Mouse (Mus musculus) hindlimb bud, embryonic 11.5 days (tissue): Measurements from ENCODE around the gene Cgnl1.
"Not testable (repeated sequence)": the region's sequence is repeated elsewhere in the genome, so short reads cannot be mapped to it uniquely, and the experiment has no call there.

Experiments used
- DNase-seq: peaks from one replicate; pipeline ENCODE4 v3.0.0-alpha.2; 2012; ENCODE audit warnings: low read depth, low spot score; ENCODE audit errors: extremely low spot score

Gene Cgnl1

DNA sequence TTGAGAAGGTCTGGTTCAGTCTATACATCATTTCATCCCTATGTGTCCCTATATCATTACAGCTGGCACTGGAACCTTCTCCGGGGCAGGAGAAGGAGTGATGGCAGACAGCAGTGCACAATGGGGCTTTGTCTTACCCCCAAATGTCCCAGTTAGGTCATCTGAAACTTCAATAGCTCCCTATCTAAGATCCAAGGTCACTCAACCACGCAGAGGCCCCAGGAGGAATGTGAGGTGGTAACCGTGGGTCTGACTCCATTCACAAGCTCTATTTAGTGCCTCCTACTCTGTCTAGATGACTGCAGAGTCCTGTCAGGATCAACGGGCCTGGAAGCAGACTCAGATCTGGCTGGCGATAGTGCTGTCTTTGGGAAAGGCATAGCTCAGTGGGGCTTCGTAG lies 142.5 kb downstream of the Cgnl1 start:
- no peak for DNase-seq

DNA sequence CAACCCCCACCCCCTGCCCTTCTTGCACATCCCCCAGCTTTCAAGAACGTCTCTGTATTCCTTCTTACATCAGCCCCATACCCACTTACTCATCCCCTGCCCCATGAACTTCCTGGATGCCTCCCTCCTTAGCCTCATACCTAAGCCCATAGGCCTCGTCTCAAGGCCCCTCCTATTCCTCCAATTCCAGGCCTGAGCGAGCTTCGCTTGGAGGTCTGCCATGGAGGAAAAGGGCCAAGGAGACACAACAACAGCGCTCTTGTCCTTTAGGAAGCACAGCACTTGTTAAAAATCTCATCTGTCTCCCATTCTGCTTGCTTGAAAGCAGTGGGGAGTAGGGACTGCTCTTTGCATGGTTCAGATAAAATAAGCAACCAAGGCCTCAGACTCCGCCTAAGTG lies 143.1 kb downstream of the Cgnl1 start:
- DNase-seq: no peak

GRCm38 (mm10) chr9:71625961-71626360 lies 145.4 kb downstream of the Cgnl1 start:
- no peak for DNase-seq

DNA sequence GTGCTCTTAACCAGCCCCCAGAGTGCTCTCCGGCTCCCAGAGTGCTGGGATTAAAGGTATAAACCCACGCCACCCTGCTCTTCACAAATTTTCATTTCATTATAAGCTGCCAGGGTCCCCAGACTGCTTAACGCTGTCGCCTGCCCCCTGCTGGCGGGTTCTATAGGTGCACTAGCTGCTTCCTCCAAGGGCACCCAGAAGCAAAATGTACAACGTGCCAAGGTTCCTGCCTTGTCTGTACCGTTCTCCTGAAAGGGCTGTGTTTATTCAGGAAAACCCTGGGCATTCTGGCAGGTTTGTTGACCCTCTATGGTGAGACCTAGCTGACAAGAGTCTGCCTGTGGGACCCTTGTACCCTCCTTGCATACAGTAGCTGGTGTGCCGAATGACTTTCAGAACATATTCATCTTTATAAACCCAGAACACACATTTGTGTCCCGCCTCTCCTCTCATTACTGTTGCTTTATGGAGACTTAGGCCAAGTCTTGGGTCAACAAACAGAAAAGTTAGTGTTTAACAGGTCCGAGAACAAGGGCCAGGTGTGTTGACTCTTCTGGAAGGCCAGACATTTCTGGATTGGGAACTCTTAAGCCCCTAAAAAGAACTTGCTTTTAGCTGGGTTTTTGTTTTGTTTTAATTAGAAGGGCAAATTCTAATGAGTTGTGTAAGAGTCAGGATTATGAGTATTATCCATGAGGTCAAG lies 146.5 kb downstream of the Cgnl1 start:
- DNase-seq: no peak

- DNase-seq: peak; percentile 46
Observed at GRCm38 (mm10) chr9:71623871-71624569, 147.4 kb downstream of the Cgnl1 start.

GRCm38 (mm10) chr9:71622593-71622992 lies 148.8 kb downstream of the Cgnl1 start:
- DNase-seq: no peak

- no peak for DNase-seq
Observed at GRCm38 (mm10) chr9:71621968-71622367, 149.4 kb downstream of the Cgnl1 start.

DNA sequence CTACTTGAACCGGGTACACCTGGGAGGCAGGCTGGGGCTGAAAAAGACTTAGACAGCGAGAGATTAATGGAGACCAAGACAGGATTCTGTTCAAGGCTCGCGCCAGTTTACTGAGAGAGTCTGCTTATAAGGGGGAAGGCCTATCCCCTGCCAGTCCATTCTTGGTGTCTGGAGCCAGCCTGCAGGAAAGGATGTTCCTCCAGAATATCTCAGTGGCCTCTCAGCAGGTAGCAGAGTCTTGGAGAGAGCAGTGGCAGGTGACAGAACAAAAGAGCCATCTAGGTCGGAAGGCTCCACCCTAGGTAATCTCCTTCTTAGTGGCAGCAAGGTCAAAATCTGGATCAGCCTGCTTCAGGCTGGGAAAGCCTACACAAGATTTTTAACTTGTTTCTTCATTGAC lies 151.3 kb downstream of the Cgnl1 start:
- not testable (repeated sequence) for DNase-seq

GRCm38 (mm10) chr9:71617363-71617762 lies 154.0 kb downstream of the Cgnl1 start:
- no peak for DNase-seq

DNA sequence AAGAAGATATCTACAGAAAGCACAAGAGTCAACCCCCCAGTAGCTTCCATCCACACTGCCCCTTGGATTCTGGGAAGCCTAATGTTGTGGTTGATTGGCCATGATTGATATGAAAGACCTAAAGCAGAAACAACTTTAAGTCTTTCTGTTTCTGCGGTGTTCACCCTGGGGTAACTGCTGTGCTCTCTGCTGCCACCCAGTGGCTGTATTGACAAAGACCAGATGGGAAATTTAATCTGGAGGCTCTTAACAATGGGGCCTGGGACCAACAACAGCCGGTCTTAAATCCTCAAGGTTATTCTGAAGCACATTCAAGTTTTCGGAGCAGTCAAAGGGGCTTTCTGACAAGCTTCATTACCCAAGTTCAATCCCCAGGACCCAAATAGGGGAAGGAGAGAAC lies 155.2 kb downstream of the Cgnl1 start:
- peak; percentile 85 for DNase-seq

DNA sequence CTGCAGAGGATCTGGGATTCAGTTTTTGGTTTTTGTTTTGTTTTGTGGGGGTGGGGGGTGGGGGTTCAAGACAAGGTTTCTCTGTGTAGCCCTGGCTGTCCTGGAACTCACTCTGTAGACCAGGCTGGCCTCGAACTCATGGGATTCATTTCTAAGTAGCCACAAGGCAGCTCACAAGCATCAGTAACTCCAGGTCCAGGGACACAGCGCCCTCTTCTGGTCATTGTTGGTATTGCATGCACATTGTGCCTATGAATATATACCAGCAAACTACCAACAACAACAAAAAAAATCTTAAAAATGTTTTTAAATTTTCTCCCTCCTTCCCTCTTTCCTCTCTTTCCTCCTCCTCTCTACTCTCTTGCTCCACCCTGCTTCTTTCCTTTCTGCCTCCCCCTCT lies 156.8 kb downstream of the Cgnl1 start:
- no peak for DNase-seq

GRCm38 (mm10) chr9:71612981-71613380 lies 158.4 kb downstream of the Cgnl1 start:
- DNase-seq: no peak

DNA sequence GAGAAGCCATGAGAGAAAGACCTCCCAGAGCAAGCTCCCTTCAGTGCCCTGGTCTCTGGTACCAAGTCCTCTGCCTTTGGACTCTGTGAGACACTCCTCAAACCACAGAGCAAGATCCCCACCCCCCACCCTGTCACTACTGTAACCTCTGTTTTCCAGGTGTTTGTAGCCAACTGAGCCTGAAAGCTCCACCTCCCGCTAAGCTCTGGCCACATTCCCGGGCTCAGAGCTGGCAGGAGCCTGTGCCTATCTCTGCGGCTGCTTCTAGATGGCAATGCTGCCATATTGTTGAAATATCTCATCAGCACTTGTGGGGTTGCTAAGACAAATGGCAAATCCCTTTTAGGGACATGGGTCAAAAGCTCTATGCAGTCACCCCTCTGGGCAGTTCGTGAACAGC lies 159.5 kb downstream of the Cgnl1 start:
- DNase-seq: no peak

- no peak for DNase-seq
Observed at GRCm38 (mm10) chr9:71609010-71609409, 162.4 kb downstream of the Cgnl1 start.

GRCm38 (mm10) chr9:71606296-71607057 lies 164.9 kb downstream of the Cgnl1 start:
- DNase-seq: no peak

DNA sequence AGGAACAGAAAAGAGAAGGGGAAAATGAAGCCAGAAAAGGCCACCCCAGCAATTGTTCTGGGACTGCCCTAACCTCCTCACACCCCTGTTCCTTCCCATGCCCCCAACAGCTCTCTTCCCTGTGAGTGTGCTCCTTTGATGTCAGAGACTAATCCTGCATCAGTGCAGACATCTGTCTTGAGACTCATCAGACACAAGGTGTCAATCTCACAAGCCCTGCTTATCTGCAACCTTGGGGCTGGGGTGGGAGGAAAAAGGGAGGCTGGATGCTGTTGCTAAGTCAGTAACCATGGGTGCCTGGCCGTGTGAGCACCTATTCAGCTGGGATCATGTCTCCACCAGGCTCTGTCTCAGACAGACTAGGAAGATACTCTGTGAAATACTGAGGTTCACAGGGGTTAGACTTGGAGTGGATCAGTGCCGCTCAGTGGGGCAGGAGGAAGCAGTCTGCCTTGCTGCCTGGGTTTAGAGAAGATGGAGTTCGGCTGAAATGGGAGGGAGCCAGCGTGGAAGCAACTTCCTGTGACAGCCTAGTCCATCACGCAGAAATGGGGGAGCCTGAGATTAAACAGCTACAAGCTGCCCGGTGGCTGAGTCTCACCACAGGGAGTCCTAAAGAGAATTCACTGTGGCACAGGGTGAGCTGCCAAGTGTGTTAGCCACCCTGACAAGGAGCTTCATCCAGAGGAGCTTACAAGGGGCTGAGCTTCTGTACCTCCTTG lies 166.3 kb downstream of the Cgnl1 start:
- no peak for DNase-seq

DNA sequence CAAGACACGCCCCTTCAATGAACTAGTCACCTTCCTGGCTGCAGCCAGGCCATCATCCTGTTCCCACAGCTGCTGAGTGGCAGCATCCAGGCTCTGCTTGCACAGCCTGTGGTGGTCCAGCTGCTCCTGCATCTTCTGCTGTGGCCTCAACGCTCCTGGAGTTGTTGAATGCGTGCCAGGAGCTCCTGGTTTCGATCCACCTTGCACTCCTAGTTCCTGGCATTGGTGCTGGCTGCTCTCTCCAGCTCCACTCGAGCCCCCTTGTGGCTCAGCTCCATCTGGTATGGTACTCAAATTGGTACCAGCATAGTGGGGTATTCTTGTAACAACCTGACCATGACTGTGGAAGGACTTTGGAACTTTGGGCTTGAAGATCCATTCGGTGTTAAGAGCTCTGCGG lies 171.5 kb downstream of the Cgnl1 start:
- no peak for DNase-seq

DNA sequence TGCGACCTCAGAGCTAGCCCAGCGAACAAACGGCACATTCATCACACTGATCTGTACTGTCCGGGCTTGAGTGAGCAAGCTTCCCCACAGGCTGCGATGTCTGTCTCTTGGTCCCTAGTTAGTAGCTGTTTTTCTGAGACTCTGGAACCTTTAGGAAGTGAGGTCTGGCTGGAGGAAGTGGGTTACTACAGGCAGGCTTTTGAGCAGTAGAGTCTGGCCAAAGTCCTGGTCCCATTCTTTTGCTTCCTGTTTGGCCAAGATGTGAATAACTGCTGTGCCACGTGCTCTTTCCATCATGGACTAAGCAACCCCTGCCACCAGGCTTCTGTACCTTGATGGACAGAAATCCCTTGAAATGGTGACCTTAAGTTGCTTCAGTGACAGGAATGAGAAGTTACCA lies 174.5 kb downstream of the Cgnl1 start:
- no peak for DNase-seq

DNA sequence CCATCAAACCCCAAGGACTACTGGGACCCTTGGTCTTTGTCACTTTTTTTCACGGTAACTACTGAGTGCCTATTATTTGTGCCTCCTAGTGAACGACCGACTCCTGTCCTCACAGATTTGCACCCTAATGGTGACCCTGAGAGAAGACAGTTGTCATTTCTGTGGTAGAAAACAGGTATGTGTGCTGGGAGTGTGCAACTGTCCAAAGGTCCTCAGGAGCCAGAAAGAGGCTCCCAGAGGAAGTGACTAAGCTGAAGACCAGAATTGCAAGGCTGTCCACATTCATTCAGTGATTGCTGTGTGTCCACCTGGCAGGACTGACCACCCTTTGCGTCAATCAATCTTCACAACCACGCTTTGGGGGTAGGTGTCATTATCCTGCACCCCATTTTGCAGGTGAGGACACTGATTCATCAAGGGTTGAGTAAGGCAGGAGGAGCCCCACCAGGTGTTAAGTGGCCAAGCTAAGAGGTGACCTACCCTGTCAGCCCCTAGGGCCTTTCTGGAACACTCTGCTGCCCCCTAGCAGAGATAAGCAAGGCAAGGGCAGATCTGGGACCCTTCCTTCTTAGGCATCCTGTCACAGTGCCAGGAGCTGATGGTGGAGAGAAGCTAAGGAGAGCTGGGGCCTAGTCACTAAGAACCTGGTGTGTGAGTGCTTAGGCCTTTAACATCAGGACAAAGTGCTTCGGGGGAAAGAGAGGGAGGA lies 178.7 kb downstream of the Cgnl1 start:
- DNase-seq: no peak

- DNase-seq: no peak
Observed at GRCm38 (mm10) chr9:71591938-71592548, 179.4 kb downstream of the Cgnl1 start, which contains the start of gene Myzap. Myzap (minus strand) TSS chr9:71592360.
